Mouse (Mus musculus) central nervous system, embryonic 11.5 days (tissue): ENCODE results near the gene 1700015G11Rik. TPM values are rescaled to one million over a fixed set of nuclear protein-coding genes. Genes with fewer than 3 reads are reported as not detected.

ENCODE experiments used
- polyA plus RNA-seq: library from polyadenylated mRNA; depleted of rRNA; stranded (reverse); fragments of >200 nt; gene quantifications from 2 replicates; pipeline ENCODE4 v1.2.3, GENCODE M21; 2012; rRNA removed

1700015G11Rik gene
- polyA plus RNA-seq, result not detected in 2 replicates

DNA sequence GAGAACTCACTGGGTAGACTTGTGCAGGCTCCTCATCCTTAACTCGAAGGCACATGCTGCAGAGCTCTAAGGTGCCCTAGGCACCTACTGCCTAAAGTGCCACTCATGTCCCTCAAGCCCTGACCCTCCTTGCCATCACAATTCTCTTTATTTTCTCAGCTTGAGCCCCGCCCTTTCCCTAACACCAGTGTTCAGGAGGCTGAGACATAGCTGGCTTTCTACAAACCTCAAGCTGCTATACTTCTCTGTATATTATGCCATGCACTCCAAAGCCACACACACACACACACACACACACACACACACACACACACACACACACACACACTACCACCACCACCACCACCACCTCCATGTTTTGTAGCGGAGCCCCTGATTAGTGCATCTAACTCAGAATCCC lies at the start of gene 1700015G11Rik:
Gene 1700015G11Rik, minus strand, starts transcription at position 101 of the 400 bp plus-strand sequence.

DNA sequence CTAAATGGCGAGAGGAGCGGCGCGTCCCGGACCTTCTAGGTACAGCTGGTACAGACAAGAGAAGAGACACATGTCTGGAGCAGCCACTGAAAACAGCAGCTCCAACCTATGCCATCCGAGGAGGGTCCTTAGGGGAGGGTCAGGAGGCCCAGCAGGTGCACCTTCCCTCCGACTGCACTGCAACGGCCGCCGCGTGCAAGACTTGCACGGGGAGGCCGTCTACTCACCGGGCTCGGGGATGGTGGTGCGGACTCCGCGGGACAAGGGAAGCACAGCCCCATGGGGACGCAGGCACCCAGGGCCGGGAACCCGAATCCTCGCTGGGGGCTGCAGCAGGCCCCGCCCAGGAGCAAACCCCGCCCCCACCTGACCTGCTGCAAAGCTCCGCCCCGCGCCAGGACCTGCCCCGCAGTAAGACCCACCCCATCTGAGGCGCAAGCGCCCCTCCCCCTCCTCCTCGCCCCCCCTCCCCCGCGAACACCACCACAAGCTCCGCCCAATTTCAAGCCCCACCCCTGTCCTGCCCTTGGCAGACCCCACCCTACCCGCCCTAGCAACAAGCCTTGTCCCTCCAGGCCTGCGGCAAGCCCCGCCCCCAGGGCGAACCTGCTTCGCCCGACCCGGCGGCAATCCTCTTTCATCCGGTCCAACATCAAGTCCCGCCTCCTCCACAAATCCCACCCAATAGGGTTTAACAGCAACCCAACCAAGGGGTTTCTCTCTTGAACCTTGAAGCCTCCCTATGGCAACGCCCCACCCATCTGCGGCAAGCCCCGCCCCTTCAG lies 9.8 kb downstream of the 1700015G11Rik start, which contains the start of gene Svip:
Gene Svip, minus strand, starts transcription at position 508 of the 785 bp plus-strand sequence.

Other genes starting within 250 kb of the 1700015G11Rik start
- 18.9 and 45.6 TPM in 2 replicates for gene Gas2, start 153.7 kb downstream of the 1700015G11Rik start, polyA plus RNA-seq
- 12.0 and 15.0 TPM in 2 replicates for gene Fancf, start 153.5 kb downstream of the 1700015G11Rik start, polyA plus RNA-seq
- gene Svip, start 9.7 kb downstream of the 1700015G11Rik start, polyA plus RNA-seq, result 6.9 and 10.3 TPM in 2 replicates